Mouse (Mus musculus) midbrain, embryonic 12.5 days (tissue): ENCODE results near the gene Lin7a. TPM values are rescaled to one million over a fixed set of nuclear protein-coding genes. Genes with fewer than 3 reads are reported as not detected.
A peak's percentile ranks its signal among the peaks of the same experiment; 100 is the strongest.

Experiments used
- ATAC-seq: fragments of 200-750 bp; cut with Nextera tagmentation; 2 replicates; pipeline ENCODE4 v1.8.0; 2017; ENCODE audit warnings: low read depth, moderate TSS enrichment, moderate library complexity; ENCODE audit not compliant: low FRiP score
- H3K27ac ChIP-seq: fragments of 300-500 bp; sonication (generic); replicated peaks from 2 replicates; pipeline ENCODE4 v1.5.1; 2016; ENCODE audit warnings: mild to moderate bottlenecking
- H3K27me3 ChIP-seq: fragments of 300-500 bp; sonication (generic); 2 replicates; pipeline ENCODE4 v1.6.1; 2016; ENCODE audit warnings: mild to moderate bottlenecking
- H3K36me3 ChIP-seq: fragments of 300-500 bp; sonication (generic); 2 replicates; pipeline ENCODE4 v1.6.1; 2016
- H3K4me1 ChIP-seq: fragments of 300-500 bp; sonication (generic); 2 replicates; pipeline ENCODE4 v1.6.1; 2016
- H3K4me2 ChIP-seq: fragments of 300-500 bp; sonication (generic); replicated peaks from 2 replicates; pipeline ENCODE4 v1.6.1; 2016; ENCODE audit warnings: mild to moderate bottlenecking, moderate library complexity
- H3K4me3 ChIP-seq: fragments of 300-500 bp; sonication (generic); 2 replicates; pipeline ENCODE4 v1.5.1; 2016; ENCODE audit warnings: mild to moderate bottlenecking
- H3K9ac ChIP-seq: fragments of 300-500 bp; sonication (generic); replicated peaks from 2 replicates; pipeline ENCODE4 v1.6.1; 2016; ENCODE audit warnings: mild to moderate bottlenecking, moderate library complexity
- H3K9me3 ChIP-seq: fragments of 300-500 bp; sonication (generic); 2 replicates; pipeline ENCODE4 v1.6.1; 2016; ENCODE audit warnings: mild to moderate bottlenecking
- WGBS: fragments of 180-500 bp; shearing (Covaris S2); methylation state at CpG from one replicate; pipeline ENCODE4 v1.1.7; 2016; 5-methylcytosine and 5-hydroxymethylcytosine counted together
- polyA plus RNA-seq: library from polyadenylated mRNA; unstranded; fragments of >200 nt; fragmentation: Nextera tagmentation; extraction: Ambion mirVana; gene quantifications from 2 replicates; pipeline ENCODE4 v1.2.1, GENCODE M21; 2016

The Lin7a gene
- polyA plus RNA-seq, 1 experiment from 2014 or later: 15.4 TPM

- 95% methylated on average over 4 of the region's 4 CpGs for WGBS
- no peaks in the 10 kb centered on the region for H3K27me3 ChIP-seq
Measured at GRCm38 (mm10) chr10:107312609-107313008, 41.1 kb downstream of the Lin7a start.

GRCm38 (mm10) chr10:107313395-107313794 lies 41.9 kb downstream of the Lin7a start:
- H3K9ac ChIP-seq: no peak overlapping the region
- H3K4me2 ChIP-seq: no peak overlapping the region
- H3K36me3 ChIP-seq: no peaks in the 10 kb centered on the region
- no peaks in the 10 kb centered on the region for H3K9me3 ChIP-seq
- H3K4me1 ChIP-seq: no peaks in the 10 kb centered on the region
- H3K4me3 ChIP-seq: no peak overlapping the region
- WGBS: 48% methylated on average over 3 of the region's 3 CpGs
- ATAC-seq: no peak
- no peaks in the 10 kb centered on the region for H3K27me3 ChIP-seq
- H3K27ac ChIP-seq: no peak overlapping the region

More at GRCm38 (mm10) chr10:107312609-107313008, 41.1 kb downstream of the Lin7a start:
- H3K27ac ChIP-seq: no peak overlapping the region
- no peaks in the 10 kb centered on the region for H3K36me3 ChIP-seq
- H3K4me3 ChIP-seq: no peak overlapping the region
- no peaks in the 10 kb centered on the region for H3K4me1 ChIP-seq
- no peaks in the 10 kb centered on the region for H3K9me3 ChIP-seq
- no peak overlapping the region for H3K4me2 ChIP-seq
- no peak overlapping the region for H3K9ac ChIP-seq
- ATAC-seq: no peak

- no peaks in the 10 kb centered on the region for H3K36me3 ChIP-seq
- H3K9ac ChIP-seq: no peak overlapping the region
- H3K27me3 ChIP-seq: no peaks in the 10 kb centered on the region
- no peaks in the 10 kb centered on the region for H3K4me1 ChIP-seq
- H3K4me3 ChIP-seq: no peak overlapping the region
- no peaks in the 10 kb centered on the region for H3K9me3 ChIP-seq
- no peak overlapping the region for H3K27ac ChIP-seq
- no peak for ATAC-seq
- no peak overlapping the region for H3K4me2 ChIP-seq
Measured at GRCm38 (mm10) chr10:107315251-107315650, 43.8 kb downstream of the Lin7a start.

- no peak for ATAC-seq
- no peak overlapping the region for H3K4me3 ChIP-seq
- WGBS: 42% methylated on average over 5 of the region's 5 CpGs
- no peak overlapping the region for H3K27ac ChIP-seq
- H3K9ac ChIP-seq: no peak overlapping the region
- no peaks in the 10 kb centered on the region for H3K36me3 ChIP-seq
- H3K4me2 ChIP-seq: no peak overlapping the region
- H3K27me3 ChIP-seq: no peaks in the 10 kb centered on the region
- H3K4me1 ChIP-seq: no peaks in the 10 kb centered on the region
- no peaks in the 10 kb centered on the region for H3K9me3 ChIP-seq
Measured at GRCm38 (mm10) chr10:107315681-107316080, 44.2 kb downstream of the Lin7a start.

GRCm38 (mm10) chr10:107316100-107316499 lies 44.6 kb downstream of the Lin7a start:
- H3K36me3 ChIP-seq: no peaks in the 10 kb centered on the region
- 67% methylated on average over 2 of the region's 2 CpGs for WGBS
- H3K27me3 ChIP-seq: no peaks in the 10 kb centered on the region
- no peak overlapping the region for H3K9ac ChIP-seq
- H3K9me3 ChIP-seq: no peaks in the 10 kb centered on the region
- no peak overlapping the region for H3K27ac ChIP-seq
- H3K4me3 ChIP-seq: no peak overlapping the region
- no peak for ATAC-seq
- no peak overlapping the region for H3K4me2 ChIP-seq
- H3K4me1 ChIP-seq: no peaks in the 10 kb centered on the region

GRCm38 (mm10) chr10:107319648-107320047 lies 48.2 kb downstream of the Lin7a start:
- H3K4me1 ChIP-seq: no peaks in the 10 kb centered on the region
- H3K27me3 ChIP-seq: no peaks in the 10 kb centered on the region
- H3K9ac ChIP-seq: no peak overlapping the region
- no peak overlapping the region for H3K4me2 ChIP-seq
- WGBS: 77% methylated on average over 2 of the region's 2 CpGs
- H3K4me3 ChIP-seq: no peak overlapping the region
- no peaks in the 10 kb centered on the region for H3K36me3 ChIP-seq
- ATAC-seq: no peak
- no peaks in the 10 kb centered on the region for H3K9me3 ChIP-seq
- H3K27ac ChIP-seq: no peak overlapping the region

- Histone ChIP-seq H3K4me1 (no peaks in the 10 kb centered on the region), H3K9ac (no peak overlapping the region), H3K4me3 (no peak overlapping the region), H3K9me3 (no peaks in the 10 kb centered on the region), H3K36me3 (no peaks in the 10 kb centered on the region), H3K27me3 (no peaks in the 10 kb centered on the region), H3K4me2 (no peak overlapping the region), H3K27ac (no peak overlapping the region)
- WGBS: 94% methylated on average over 7 of the region's 7 CpGs
- no peak for ATAC-seq
Measured at GRCm38 (mm10) chr10:107323865-107324264, 52.4 kb downstream of the Lin7a start.

GRCm38 (mm10) chr10:107325558-107325957 lies 54.1 kb downstream of the Lin7a start:
- H3K4me1 ChIP-seq: no peaks in the 10 kb centered on the region
- 89% methylated on average over 5 of the region's 5 CpGs for WGBS
- no peak overlapping the region for H3K27ac ChIP-seq
- no peak overlapping the region for H3K4me3 ChIP-seq
- H3K9me3 ChIP-seq: no peaks in the 10 kb centered on the region
- ATAC-seq: no peak
- H3K27me3 ChIP-seq: no peaks in the 10 kb centered on the region
- no peak overlapping the region for H3K9ac ChIP-seq
- H3K36me3 ChIP-seq: no peaks in the 10 kb centered on the region
- no peak overlapping the region for H3K4me2 ChIP-seq

- Histone ChIP-seq H3K4me3 (no peak overlapping the region), H3K9me3 (no peaks in the 10 kb centered on the region), H3K9ac (no peak overlapping the region), H3K4me2 (no peak overlapping the region), H3K27me3 (no peaks in the 10 kb centered on the region), H3K27ac (no peak overlapping the region), H3K4me1 (no peaks in the 10 kb centered on the region), H3K36me3 (no peaks in the 10 kb centered on the region)
- 87% methylated on average over 3 of the region's 3 CpGs for WGBS
- no peak for ATAC-seq
Measured at GRCm38 (mm10) chr10:107339524-107339923, 68.0 kb downstream of the Lin7a start.

GRCm38 (mm10) chr10:107341151-107341550 lies 69.7 kb downstream of the Lin7a start:
- H3K27me3 ChIP-seq: no peaks in the 10 kb centered on the region
- H3K36me3 ChIP-seq: no peaks in the 10 kb centered on the region
- WGBS: 80% methylated on average over 4 of the region's 4 CpGs
- no peak overlapping the region for H3K4me2 ChIP-seq
- no peaks in the 10 kb centered on the region for H3K4me1 ChIP-seq
- no peak overlapping the region for H3K9ac ChIP-seq
- no peak for ATAC-seq
- no peak overlapping the region for H3K4me3 ChIP-seq
- H3K9me3 ChIP-seq: no peaks in the 10 kb centered on the region
- H3K27ac ChIP-seq: no peak overlapping the region

- ATAC-seq: no peak
- Histone ChIP-seq H3K9me3 (no peaks in the 10 kb centered on the region), H3K27ac (no peak overlapping the region), H3K9ac (no peak overlapping the region), H3K4me1 (no peaks in the 10 kb centered on the region), H3K27me3 (no peaks in the 10 kb centered on the region), H3K4me2 (no peak overlapping the region), H3K36me3 (no peaks in the 10 kb centered on the region), H3K4me3 (no peak overlapping the region)
- 55% methylated on average over 3 of the region's 3 CpGs for WGBS
Measured at GRCm38 (mm10) chr10:107344200-107344599, 72.7 kb downstream of the Lin7a start.

GRCm38 (mm10) chr10:107347842-107348241 lies 76.4 kb downstream of the Lin7a start:
- WGBS: 67% methylated on average over 3 of the region's 3 CpGs
- H3K4me2 ChIP-seq: no peak overlapping the region
- no peaks in the 10 kb centered on the region for H3K9me3 ChIP-seq
- no peaks in the 10 kb centered on the region for H3K4me1 ChIP-seq
- H3K36me3 ChIP-seq: no peaks in the 10 kb centered on the region
- H3K27me3 ChIP-seq: peaks cover 3% of the 10 kb centered on the region; the same call in 1 of the 2 replicates
- H3K9ac ChIP-seq: no peak overlapping the region
- H3K4me3 ChIP-seq: no peak overlapping the region
- H3K27ac ChIP-seq: no peak overlapping the region
- ATAC-seq: no peak

- H3K9ac ChIP-seq: no peak overlapping the region
- peaks cover 3% of the 10 kb centered on the region; the same call in 1 of the 2 replicates for H3K27me3 ChIP-seq
- H3K4me2 ChIP-seq: no peak overlapping the region
- H3K9me3 ChIP-seq: no peaks in the 10 kb centered on the region
- H3K4me3 ChIP-seq: no peak overlapping the region
- 56% methylated on average over 6 of the region's 6 CpGs for WGBS
- H3K4me1 ChIP-seq: no peaks in the 10 kb centered on the region
- no peaks in the 10 kb centered on the region for H3K36me3 ChIP-seq
- H3K27ac ChIP-seq: no peak overlapping the region
- peak; percentile 71; the same call in 1 of the 2 replicates for ATAC-seq
Measured at GRCm38 (mm10) chr10:107351696-107352485, 80.4 kb downstream of the Lin7a start.
